Mouse (Mus musculus) thymus, postnatal 10 days (tissue): Measurements from ENCODE around the gene Sept9.

Experiments used
- DNase-seq, 2 experiments: peaks; one replicate each; pipeline ENCODE4 v3.0.0; 2021; ENCODE audit warnings: low spot score in 2 of 2

Gene Sept9

DNA sequence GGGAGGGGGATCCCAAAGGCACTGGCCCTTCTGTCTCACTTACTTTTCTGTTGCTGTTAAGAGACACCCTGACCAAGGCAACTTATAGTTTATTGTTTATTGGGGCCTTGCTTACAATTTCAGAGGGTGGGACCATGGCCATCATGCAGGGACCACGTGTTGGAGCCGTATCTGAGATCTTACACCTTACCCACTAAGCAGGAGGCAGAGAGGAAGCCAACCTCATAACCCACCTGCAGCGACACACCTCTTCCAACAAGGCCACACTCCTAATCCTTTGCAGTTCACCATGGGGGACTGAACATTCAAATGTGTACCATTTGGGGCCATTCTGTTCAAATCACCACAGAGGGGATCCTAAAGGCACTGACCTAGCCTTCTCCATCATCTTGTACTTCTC is 46.4 kb downstream of the Sept9 start:
- no peak for DNase-seq

- DNase-seq: no peak
Measured at GRCm38 (mm10) chr11:117246286-117246685, 46.8 kb downstream of the Sept9 start.

DNA sequence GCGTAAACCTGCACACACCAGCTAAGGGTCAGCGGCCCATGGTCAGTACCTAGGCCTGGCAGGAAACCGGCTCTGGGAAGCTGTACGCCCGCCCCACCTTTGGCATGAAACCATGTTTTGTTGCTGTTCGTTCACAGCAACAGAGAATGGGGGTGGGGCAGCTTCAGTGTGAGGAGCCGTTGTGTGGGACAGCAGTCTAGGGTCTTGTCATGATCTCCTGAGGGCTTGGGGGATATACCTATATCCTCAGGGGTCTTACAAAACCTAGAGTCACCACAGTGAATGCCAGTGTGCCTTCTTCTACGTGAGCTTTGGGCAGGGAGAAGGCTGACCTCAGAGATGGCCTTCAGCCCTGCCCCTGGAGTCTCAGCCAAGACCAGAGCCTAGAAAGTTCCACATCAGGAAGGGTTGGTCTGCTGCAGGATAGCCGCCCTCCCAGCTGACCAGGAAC is 47.5 kb downstream of the Sept9 start:
- DNase-seq: no peak

GRCm38 (mm10) chr11:117247541-117247940 is 48.1 kb downstream of the Sept9 start:
- DNase-seq: no peak

DNA sequence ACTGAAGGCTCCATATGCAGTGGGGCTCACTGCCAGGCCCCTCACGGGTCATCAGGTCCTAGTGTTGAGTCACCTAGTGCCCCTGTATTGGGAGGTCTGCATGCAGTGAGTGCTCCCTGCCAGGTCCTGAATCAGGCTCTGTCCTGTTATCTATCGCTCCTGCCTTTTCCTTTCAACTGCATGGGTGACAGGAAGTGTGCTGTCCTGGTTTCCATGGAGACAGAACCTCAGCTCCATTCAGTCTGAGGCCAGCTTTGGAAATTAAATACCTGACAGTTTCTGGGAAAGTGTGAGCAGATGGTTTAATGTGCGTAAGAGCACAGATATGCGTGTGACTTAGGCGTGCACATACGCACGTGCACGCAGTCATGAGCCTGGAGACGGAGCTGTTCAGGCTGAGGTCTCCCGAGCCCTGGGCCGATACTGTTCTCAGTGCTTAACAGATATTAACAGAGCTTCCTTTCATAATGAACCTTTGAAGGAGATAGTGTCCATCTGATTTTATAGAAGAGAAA is 49.3 kb downstream of the Sept9 start:
- no peak for DNase-seq

GRCm38 (mm10) chr11:117249282-117249984 is 50.0 kb downstream of the Sept9 start:
- no peak for DNase-seq

DNA sequence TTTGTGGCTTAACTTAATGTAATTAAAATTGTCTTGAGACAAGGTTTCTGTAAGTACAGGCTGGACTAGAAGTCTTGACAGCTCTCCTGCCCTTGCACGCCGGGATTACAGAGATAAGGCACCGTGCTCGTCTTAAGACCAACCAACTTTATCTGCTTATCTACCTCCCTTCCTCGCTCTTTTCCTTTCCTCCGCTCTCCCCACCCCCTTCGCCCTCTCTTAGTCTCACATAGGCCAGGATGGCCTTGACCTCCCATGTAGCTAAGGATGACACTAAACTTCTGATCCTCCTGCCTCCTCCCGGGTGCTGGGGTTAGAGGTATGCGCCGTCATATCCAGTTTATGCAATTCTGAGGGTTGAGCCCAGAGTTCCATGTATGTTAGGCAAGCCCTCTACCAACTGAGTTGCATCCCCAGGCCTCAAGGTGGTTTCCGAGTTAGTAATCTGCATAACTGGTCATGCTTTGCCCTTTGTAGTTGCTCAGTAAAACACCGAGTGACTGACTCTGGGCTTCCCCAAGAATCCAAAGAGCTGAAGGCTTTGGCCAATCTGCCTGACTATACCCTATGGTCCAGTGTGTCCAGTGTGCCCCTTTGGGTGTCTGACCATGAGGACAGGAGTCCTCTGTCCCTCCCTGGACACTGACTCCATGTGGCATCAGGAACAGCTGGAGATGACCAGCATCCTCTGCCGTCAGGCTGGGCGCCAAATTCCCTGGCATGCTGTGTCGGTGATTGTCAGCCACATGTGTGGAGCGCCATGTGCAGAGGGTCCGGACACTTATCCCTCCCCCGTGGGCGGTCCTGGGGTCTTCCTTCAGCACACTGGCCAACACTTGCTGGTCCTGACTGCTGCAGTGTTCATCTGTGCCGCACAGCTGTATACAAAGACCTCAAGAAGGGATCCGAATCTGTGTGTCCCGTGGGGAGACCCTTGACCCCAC is 50.8 kb downstream of the Sept9 start:
- DNase-seq: no peak

- no peak for DNase-seq
Measured at GRCm38 (mm10) chr11:117251755-117252154, 52.3 kb downstream of the Sept9 start.

DNA sequence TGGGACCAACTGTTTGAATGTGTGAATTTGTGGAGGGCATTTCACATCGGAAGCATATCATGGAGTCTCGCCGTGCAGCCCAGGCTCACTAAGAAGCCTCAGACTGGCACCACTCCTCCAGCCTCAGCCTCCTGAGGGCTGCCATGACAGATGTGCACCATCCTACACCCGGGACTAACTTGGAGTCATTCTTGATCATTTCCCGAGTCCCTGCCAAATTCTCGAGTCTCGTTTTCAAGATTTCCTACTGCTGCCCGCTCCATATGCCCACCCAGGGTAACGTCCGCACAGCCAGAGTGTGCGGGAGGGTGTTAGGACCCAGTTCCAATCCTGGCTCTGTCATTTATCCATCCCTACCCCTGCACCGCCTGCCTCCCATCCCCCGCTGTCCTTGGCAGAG is 53.4 kb downstream of the Sept9 start:
- no peak for DNase-seq

DNA sequence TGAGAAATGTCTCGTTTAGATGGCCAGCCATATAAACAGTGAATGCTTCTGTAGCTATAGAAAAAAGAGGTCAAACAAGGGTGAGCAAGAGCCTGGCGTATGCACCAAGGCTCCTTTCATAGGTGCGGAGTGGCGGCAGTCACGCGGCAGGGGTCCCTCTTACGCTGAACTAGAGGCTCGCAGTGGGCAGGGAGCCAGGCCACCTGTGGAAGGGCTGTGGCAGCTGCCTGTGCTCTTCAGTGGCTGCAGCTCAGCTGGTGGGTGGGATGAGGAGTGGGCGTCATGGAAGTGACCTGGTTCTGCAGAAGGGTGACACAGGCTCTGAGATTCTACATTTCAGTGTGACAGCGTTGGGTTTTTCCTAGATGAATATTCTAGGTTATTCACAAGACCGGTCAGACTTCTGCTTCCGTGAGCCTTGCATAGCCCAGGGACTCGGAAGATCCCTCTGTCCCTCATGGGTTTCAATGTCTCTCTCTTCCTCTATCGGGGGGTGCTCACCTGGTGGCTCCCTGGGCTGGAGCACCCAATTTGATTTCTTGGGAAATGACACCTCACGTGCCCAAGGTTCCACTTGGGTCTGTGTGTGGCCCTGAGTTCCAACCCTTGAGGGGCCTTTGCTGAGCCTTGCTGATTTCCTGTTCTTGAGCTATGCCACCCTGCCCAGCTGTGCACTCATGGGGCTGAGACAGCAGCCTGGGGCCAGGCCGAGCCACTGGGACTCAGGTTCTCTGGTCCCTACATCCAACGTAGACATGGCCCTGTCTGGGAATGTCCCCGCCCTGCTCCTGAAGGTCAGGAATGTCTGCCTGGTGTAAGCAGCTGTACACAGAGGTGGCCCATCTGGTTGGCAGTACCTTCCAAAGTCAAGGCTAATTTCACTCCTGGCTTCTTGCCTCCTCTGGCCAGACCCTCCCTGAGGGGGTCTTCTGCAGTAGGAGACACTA is 55.0 kb downstream of the Sept9 start:
- no peak for DNase-seq

GRCm38 (mm10) chr11:117255108-117255489 is 55.6 kb downstream of the Sept9 start:
- no peak for DNase-seq

DNA sequence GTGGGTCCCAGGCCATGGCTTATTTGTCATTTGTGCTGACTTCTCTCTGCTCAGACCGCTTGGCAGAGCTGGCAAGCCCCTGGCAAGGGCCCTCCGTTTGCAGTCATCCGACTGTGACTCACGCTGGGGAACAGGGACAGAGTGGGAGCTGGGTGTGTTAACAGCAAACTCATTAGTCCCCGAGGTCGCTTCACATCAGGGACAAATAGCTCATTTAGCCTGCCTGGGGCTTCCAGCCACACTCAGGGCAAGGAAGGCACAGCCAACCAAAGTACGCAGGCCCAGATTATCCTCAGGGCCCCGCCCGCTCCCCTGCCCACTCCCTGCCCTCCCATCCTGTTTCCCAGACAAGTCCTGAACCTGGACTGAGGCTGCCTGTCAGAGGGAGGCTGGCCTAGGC is 56.6 kb downstream of the Sept9 start:
- no peak for DNase-seq

- no peak for DNase-seq
Measured at GRCm38 (mm10) chr11:117256840-117257239, 57.4 kb downstream of the Sept9 start.

GRCm38 (mm10) chr11:117257266-117257665 is 57.8 kb downstream of the Sept9 start:
- DNase-seq: no peak

DNA sequence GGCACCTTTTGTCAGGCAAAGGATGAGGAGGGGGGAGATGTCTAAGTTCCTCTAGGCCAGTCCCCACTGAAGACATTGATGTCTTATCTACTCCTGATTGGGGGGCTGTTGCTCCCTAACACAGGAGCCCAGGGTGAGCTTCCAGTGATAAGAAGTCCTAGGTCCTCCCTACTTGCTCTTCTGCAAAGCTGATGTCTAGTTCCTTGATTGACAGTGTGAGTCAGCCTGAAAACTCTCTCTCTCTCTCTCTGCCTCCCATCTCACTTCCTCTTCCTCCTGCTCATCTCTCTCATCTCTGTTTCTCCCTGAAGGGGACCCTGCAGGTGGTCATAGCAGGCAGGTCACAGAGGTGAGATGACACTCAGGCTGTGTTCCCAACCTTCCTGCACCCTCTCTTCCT is 58.4 kb downstream of the Sept9 start:
- DNase-seq: no peak

DNA sequence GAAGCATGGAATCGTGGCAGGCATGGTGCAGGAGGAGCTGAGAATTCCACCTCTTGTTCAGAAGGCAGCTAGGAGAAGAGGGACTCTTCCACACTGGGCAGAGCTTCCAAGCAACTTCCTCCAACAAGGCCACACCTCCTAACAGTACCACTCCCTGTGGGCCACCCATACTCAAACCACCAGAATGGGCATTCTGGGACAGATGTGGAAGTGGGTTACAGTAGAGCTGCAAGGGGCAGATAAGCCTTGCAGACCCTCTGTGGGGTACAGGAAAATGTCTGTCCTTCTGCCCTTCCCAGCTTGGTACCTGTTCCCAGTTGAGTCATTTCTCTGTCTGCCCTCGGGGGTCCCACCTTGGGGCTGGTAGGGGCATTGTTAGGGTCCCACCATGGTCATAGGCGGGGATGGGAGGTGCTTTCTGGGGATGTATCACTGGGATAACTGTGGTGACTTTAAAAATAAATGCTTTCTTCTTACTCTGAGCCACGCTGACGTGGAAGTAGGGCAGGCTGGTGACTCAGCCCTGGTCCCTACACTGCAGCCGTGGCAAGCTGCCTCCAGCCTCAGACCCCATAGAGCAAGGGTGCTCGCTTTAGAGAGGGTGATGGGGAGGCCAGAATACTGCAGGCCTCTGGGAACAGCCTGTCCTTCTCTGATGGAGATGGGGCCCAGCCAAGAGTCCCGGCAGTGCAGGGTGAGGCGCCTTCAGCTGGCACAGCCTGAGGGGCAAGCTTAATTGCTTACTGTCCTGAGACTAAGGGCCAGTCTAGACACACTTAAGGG is 59.9 kb downstream of the Sept9 start:
- DNase-seq: no peak

DNA sequence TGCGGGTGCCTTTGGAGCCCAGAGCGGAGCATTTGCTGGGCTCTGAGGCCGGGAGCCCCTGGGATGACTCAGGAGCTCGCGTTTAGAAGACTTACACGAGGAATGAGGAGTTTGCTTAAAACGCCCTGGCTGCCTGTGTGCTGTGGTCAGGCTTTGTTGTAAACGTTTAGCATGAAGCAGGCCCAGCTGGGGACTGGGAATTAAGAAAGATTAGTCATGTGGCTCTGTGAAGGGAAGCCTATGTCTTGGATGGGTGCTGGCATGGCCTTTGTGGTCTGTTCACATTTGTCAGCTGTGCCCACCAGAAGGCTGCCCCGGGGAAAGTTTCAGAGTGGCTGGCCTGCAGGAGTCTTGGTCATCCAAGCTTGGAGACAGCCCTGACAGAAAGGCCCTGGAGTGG is 61.2 kb downstream of the Sept9 start:
- DNase-seq: no peak

GRCm38 (mm10) chr11:117263096-117263808 is 63.8 kb downstream of the Sept9 start:
- no peak for DNase-seq

DNA sequence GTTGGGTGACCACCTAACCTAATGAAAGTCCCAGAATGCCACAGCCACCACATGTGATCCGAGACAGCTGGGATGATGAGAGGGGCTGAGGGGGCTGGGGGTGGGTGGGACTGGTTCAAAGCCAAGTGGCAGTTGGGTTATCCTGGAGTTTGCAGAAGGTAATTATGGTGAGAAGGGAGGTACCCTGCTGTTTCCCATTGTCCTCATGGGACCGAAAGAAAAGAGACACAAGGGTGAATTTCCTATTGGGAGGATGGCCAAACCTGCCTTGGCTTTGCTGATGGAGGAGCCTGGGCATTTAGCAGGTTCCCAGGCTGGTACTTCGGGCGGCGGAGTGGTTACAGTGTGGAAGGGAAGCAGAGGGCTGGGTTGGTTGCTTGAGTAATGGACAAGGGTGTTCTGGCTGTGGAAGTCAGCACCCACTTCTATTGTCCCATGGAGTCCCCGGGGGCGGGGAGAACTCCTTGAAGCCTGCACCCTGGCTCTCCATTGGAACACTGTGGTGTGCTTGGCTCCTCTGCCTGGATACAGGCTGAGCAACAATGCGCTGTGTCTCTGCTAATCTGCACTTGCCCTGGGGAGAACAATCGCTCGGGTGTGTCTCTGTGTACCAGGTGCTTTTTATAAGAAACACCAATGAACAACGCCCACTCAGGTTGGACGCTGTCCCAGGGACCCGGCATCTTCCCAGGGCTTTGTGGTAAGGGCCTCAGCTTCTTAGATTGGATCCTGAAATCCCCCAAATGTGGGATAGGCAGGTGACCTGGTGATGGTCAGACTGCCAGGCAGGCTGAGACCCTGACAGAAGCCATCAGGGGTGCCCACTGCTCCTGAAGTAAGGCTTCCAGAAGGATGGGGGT is 64.9 kb downstream of the Sept9 start:
- no peak for DNase-seq
